Mouse (Mus musculus) neural tube, embryonic 12.5 days (tissue): ENCODE data around the gene Msh3. TPM values are rescaled to one million over a fixed set of nuclear protein-coding genes. Genes with fewer than 3 reads are reported as not detected.

ENCODE experiments used
- polyA plus RNA-seq: library from polyadenylated mRNA; unstranded; fragments of >200 nt; fragmentation: Nextera tagmentation; extraction: Ambion mirVana; gene quantifications from 2 replicates; pipeline ENCODE4 v1.2.1, GENCODE M21; 2016

The Msh3 gene
- polyA plus RNA-seq, 1 experiment from 2014 or later: 30.2 TPM

Other genes with a start within 250 kb of the Msh3 start
- 0.52 and 0.56 TPM in 2 replicates for gene Rasgrf2, start 223.3 kb downstream of the Msh3 start, polyA plus RNA-seq
- gene Gm20379, start 49.0 kb downstream of the Msh3 start, polyA plus RNA-seq: 1.1 and 1.3 TPM in 2 replicates
- 10.6 and 11.5 TPM in 2 replicates for gene Dhfr, start 277 bp downstream of the Msh3 start, polyA plus RNA-seq
- gene Ankrd34b, start 70.9 kb upstream of the Msh3 start, polyA plus RNA-seq: 0.45 and 0.52 TPM in 2 replicates
- not detected in 2 replicates for gene Fam151b, start 129.0 kb upstream of the Msh3 start, polyA plus RNA-seq
- gene Zfyve16, start 175.9 kb upstream of the Msh3 start, polyA plus RNA-seq: 9.5 and 11.2 TPM in 2 replicates
- not detected in 2 replicates for gene Spz1, start 221.2 kb upstream of the Msh3 start, polyA plus RNA-seq